21 mouse cellular contexts compared by ENCODE assay signal in genomic region chr3:136109411-136110139, GRCm38 (mm10).
A peak's percentile ranks its signal among the peaks of the same experiment; 100 is the strongest.
DNase-seq lines count a peak whose midpoint lies in the region; ATAC-seq and TF ChIP-seq lines count a peak whose summit lies in the region.
"Had no signal": no experiment of that assay in that cellular context is flagged by ENCODE, and none has a peak within 500 bp of the region (broad histone marks: within the 10 kb centered on the region; RNA-seq: fewer than 3 reads in every experiment).

No protein-coding gene starts in this region.

- DNase-seq in cerebellum, adult 11 months, result peak; percentile 9
- DNase-seq in layer of hippocampus, adult 2 months (ENCODE audit: low spot score in 2 of 2), result peak in 1 of 2 experiments; percentile 19
- DNase-seq in layer of hippocampus, postnatal 36 days, result no peak
- DNase-seq in cerebellum, adult 18-20 months, result peak; percentile 17 to 21
- peak; percentile 10 to 18 for DNase-seq in cerebellum, postnatal 36 days
- DNase-seq in heart, postnatal 25 days (ENCODE audit: low spot score), result no peak
- DNase-seq: heart, postnatal 10 days; liver, postnatal 0 days; lung, postnatal 14 days; right cerebral cortex, postnatal 14 days; spleen, adult 18-20 months had no signal

- peak overlapping the region; percentile 77 for H3K27ac ChIP-seq in layer of hippocampus, adult 2 months
- no peak overlapping the region for H3K27ac ChIP-seq in midbrain, embryonic 13.5 days
- H3K27ac ChIP-seq: embryonic facial prominence, embryonic 10.5 days; hindbrain, embryonic 13.5 days; limb, embryonic 15.5 days; neural tube, embryonic 15.5 days had no signal

- intact Hi-C loops in heart, postnatal 25 days (cut with DNase I), result no loop called here

- H3K36me3 ChIP-seq in midbrain, embryonic 13.5 days, result no peaks in the 10 kb centered on the region
- H3K36me3 ChIP-seq: embryonic facial prominence, embryonic 10.5 days; G1E; hindbrain, embryonic 13.5 days; limb, embryonic 15.5 days; neural tube, embryonic 15.5 days had no signal

- H3K9me3 ChIP-seq in midbrain, embryonic 13.5 days, result no peaks in the 10 kb centered on the region
- H3K9me3 ChIP-seq: embryonic facial prominence, embryonic 10.5 days; G1E; hindbrain, embryonic 13.5 days; limb, embryonic 15.5 days; megakaryocyte, embryonic 14.5 days; neural tube, embryonic 15.5 days had no signal

- WGBS in midbrain, embryonic 13.5 days, result 92% methylated on average over 6 of the region's 6 CpGs

- H3K4me3 ChIP-seq in layer of hippocampus, adult 2 months, result no peak overlapping the region
- H3K4me3 ChIP-seq in midbrain, embryonic 13.5 days (replicated peaks), result no peak overlapping the region
- H3K4me3 ChIP-seq: embryonic facial prominence, embryonic 10.5 days; hindbrain, embryonic 13.5 days; limb, embryonic 15.5 days; megakaryocyte, embryonic 14.5 days; neural tube, embryonic 15.5 days had no signal

- no peak overlapping the region for H3K9ac ChIP-seq in midbrain, embryonic 13.5 days (replicated peaks)
- H3K9ac ChIP-seq: hindbrain, embryonic 13.5 days; limb, embryonic 15.5 days; liver, postnatal 0 days; neural tube, embryonic 15.5 days had no signal

- TF ChIP-seq CTCF in layer of hippocampus, adult 2 months (conservative IDR thresholded peaks at IDR 0.05), result no peak

- H3K27me3 ChIP-seq in midbrain, embryonic 13.5 days, result no peaks in the 10 kb centered on the region
- H3K27me3 ChIP-seq: hindbrain, embryonic 13.5 days; limb, embryonic 15.5 days; megakaryocyte, embryonic 14.5 days; neural tube, embryonic 15.5 days had no signal

- no peak overlapping the region for H3K4me2 ChIP-seq in midbrain, embryonic 13.5 days (replicated peaks)
- H3K4me2 ChIP-seq: heart, embryonic 11.5 days; hindbrain, embryonic 13.5 days; limb, embryonic 15.5 days; neural tube, embryonic 15.5 days had no signal

- ATAC-seq in cerebellum, adult (ENCODE audit: insufficient number of reproducible peaks, low FRiP score, low TSS enrichment), result no peak
- no peak for ATAC-seq in midbrain, embryonic 13.5 days
- ATAC-seq: liver, postnatal 0 days; midbrain, embryonic 16.5 days had no signal

- no peaks in the 10 kb centered on the region for H3K4me1 ChIP-seq in midbrain, embryonic 13.5 days (replicated peaks)
- H3K4me1 ChIP-seq: embryonic facial prominence, embryonic 10.5 days; hindbrain, embryonic 13.5 days; limb, embryonic 15.5 days; neural tube, embryonic 15.5 days had no signal

Comparison
In these comparisons a context has a peak if more than half of its experiments do, and no peak if none do; other contexts are left out.
1. DNase-seq: peak in cerebellum, adult 11 months (single experiment), cerebellum, adult 18-20 months (2 of 2) and cerebellum, postnatal 36 days (2 of 2); none in layer of hippocampus, postnatal 36 days (0 of 2) and heart, postnatal 25 days (single experiment).